Mouse (Mus musculus) CH12.LX (cell line): ENCODE measurements at regions not wholly inside any gene's neighbourhood (a gene's known extent, or its start where the extent isn't known, plus 50 kb on each side); places are given as distances from the start of the nearest gene placed in this dataset.
A peak's percentile ranks its signal among the peaks of the same experiment; 100 is the strongest.
"Not testable (repeated sequence)": the region's sequence is repeated elsewhere in the genome, so short reads cannot be mapped to it uniquely, and the experiment has no call there.

ENCODE experiments used
- DNase-seq: peaks from one replicate; pipeline ENCODE4 v3.0.0-alpha.2; 2013; ENCODE audit errors: extremely low read depth
- H3K27ac ChIP-seq: 2 replicates; pipeline ENCODE4 v1.5.1; 2012; ENCODE audit warnings: low read depth, mild to moderate bottlenecking, control low read depth, moderate library complexity; ENCODE audit not compliant: insufficient read depth
- H3K27me3 ChIP-seq: replicated peaks from 2 replicates; pipeline ENCODE3; 2012; ENCODE audit warnings: inconsistent platforms
- H3K36me3 ChIP-seq, 2 experiments: replicated peaks in 1 of 2; 2 replicates each; pipeline versions ENCODE3 to v1.6.1; 2012; ENCODE audit warnings: inconsistent platforms in 1 of 2, low read length in 1 of 2, mild to moderate bottlenecking in 1 of 2, mixed read lengths in 1 of 2, moderate library complexity in 1 of 2; ENCODE audit not compliant: control insufficient read depth in 1 of 2, insufficient read depth in 1 of 2
- H3K4me1 ChIP-seq, 2 experiments: 2 replicates each; pipeline ENCODE4 v1.6.1; 2012; ENCODE audit warnings: inconsistent platforms in 1 of 2, moderate library complexity in 1 of 2; ENCODE audit not compliant: insufficient read depth in 2 of 2, control insufficient read depth in 1 of 2
- H3K4me2 ChIP-seq: 2 replicates; pipeline ENCODE4 v1.6.1; 2012; ENCODE audit warnings: low read depth, mild to moderate bottlenecking, control low read depth; ENCODE audit not compliant: poor library complexity, insufficient read depth, severe bottlenecking
- H3K4me3 ChIP-seq, 3 experiments: fragments of 150-350 bp in 1 of 3; sonication (generic) in 1 of 3; replicated peaks in 1 of 3; 2 replicates each; pipeline versions ENCODE3 to v1.5.1; 2011 to 2012; ENCODE audit warnings: low read depth in 2 of 3, low read length in 2 of 3, mild to moderate bottlenecking in 2 of 3, moderate library complexity in 2 of 3, control low read depth in 1 of 3, improper control_type of control experiment in 1 of 3, inconsistent platforms in 1 of 3, mixed read lengths in 1 of 3; ENCODE audit not compliant: poor library complexity in 1 of 3
- H3K79me2 ChIP-seq: replicated peaks from 2 replicates; pipeline ENCODE4 v1.6.1; 2012; ENCODE audit warnings: mild to moderate bottlenecking, moderate library complexity; ENCODE audit not compliant: control insufficient read depth, poor library complexity, insufficient read depth, severe bottlenecking; ENCODE audit errors: extremely low read depth
- H3K9ac ChIP-seq: 2 replicates; pipeline ENCODE4 v1.6.1; 2012; ENCODE audit warnings: low read depth, mild to moderate bottlenecking, control low read depth, moderate library complexity; ENCODE audit not compliant: insufficient read depth
- H3K9me3 ChIP-seq: replicated peaks from 2 replicates; pipeline ENCODE3; 2012; ENCODE audit warnings: low read length, inconsistent platforms, mixed read lengths
- CTCF ChIP-seq, 2 experiments: IDR thresholded peaks in 1 of 2; conservative IDR thresholded peaks in 1 of 2; 2 replicates each; pipeline ENCODE4 v1.5.1; 2011 to 2012; ENCODE audit warnings: low read depth in 2 of 2, low read length in 2 of 2, improper control_type of control experiment in 1 of 2, inconsistent platforms in 1 of 2, mild to moderate bottlenecking in 1 of 2, moderate library complexity in 1 of 2
- dilution Hi-C: fragments of 300-500 bp; cut with MboI; formaldehyde crosslinking; loops from 2 replicates; pipeline ENCODE4 v1.14.3; 2020; ENCODE audit warnings: low sequenced_read_pairs; ENCODE audit not compliant: extremely low pct_unique_long_range_greater_than_20kb, extremely low pct_ligation_motif_present
- in situ Hi-C: fragments of 300-500 bp; cut with MboI; formaldehyde crosslinking; loops from 3 replicates; pipeline ENCODE4 v1.14.3; 2019; ENCODE audit warnings: low sequenced_read_pairs, low pct_ligation_motif_present, low pct_unique_long_range_greater_than_20kb, mixed read lengths

DNA sequence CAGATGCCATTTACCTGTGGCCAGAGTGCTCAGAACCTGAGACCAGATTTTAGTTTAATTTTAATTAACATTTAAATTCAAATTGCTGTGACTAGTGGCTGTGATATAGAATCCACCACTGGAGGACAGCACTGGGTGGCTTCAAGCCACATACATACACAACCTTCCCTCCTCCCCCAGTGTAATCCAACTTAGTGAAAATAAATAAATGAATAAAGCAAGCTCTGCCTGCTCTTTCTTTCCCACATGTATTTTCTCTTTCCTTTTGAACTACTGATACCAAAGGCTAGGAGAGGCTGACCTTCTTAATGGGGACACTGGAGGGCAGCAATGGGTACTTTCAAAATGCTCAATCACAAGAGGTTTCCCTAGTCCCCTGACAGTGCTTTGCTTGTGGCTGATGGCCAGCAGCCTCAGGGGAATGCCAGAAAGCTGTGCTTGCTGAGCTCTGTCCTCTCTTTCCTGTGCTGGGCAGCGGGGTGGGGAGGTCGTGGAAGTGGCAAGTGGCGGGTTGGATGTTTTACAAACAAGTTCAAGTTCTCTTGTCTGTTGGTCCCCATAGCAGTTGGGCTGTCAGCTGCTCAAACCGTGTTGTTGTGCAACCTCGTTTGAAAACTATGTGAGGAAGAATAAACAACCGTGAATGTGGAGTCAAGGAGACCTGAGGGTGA is 112.4 kb downstream of the Gm31371 start:
- dilution Hi-C loops, in situ Hi-C loops: not testable (repeated sequence)

DNA sequence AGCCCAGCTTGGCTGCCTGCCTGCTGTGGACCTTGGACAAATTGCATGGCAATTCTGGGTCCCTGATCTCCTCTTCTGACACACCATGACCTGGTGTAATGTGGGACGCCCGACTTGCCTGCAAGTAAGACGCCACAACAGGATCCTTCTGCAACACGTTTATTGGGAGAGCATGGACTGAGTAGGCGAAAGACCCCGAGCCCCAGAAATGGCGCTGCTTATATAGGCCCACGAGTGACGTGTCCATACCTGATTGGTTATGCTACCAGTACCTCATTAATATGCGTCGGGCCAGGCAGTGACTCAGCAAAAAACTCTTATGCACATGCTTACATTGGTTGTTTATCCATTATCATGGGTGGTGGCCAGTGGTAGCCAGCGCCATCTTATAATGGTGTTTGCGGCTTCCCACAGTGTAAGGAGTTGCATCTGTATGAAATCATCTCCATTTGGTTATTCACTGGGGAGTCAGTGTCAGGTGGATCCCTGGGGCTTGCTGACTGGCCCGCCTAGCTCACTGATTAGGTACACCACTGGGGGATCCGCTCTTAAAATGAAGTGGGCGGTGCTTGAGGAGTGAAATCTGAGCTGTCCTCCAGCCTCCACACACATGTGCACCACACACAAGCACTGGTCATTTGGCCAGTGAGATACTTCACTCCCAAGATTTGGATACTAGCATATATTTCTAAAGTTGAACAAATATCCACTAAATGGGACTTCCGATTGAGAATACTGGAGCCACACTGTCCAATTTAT is 113.1 kb downstream of the Gm31371 start:
- H3K27me3 ChIP-seq, H3K4me1 ChIP-seq, H3K9ac ChIP-seq, dilution Hi-C loops, H3K4me2 ChIP-seq, H3K79me2 ChIP-seq, H3K4me3 ChIP-seq, H3K36me3 ChIP-seq, DNase-seq, in situ Hi-C loops, H3K9me3 ChIP-seq, H3K27ac ChIP-seq: not testable (repeated sequence)

More for the DNA sequence above, 112.4 kb downstream of the Gm31371 start:
- not testable (repeated sequence) for H3K79me2 ChIP-seq, H3K9me3 ChIP-seq, DNase-seq, H3K27ac ChIP-seq, H3K4me3 ChIP-seq, H3K4me2 ChIP-seq, H3K27me3 ChIP-seq, H3K4me1 ChIP-seq, H3K36me3 ChIP-seq, H3K9ac ChIP-seq
- peak in 1 of 2 experiments; percentile 41; a peak in 2 of 4 replicates for TF ChIP-seq CTCF (conservative IDR thresholded peaks at IDR 0.05 in 1 of 2, IDR thresholded peaks at IDR 0.05 in 1 of 2; ENCODE audit: low read depth in 2 of 2, low read length in 2 of 2)

DNA sequence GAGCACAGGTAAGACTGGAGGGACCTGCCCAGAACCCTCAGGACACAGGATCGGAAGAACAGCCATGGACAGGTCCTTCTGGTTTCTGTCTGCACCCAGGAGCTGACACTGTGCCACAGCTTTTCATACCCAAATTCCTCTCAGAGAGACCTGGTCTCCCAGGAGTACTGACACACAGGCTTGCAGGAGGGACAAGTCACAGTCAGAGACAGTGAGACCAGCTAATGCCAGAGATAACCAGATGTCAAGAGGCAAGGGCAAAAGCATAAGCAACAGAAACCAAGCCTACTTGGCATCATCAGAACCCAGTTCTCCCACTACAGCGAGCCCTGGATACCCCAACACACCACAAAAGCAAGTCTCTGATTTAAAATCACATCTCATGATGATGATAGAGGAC is 122.3 kb downstream of the Gm31371 start:
- H3K79me2 ChIP-seq, H3K4me3 ChIP-seq, DNase-seq, H3K27ac ChIP-seq, in situ Hi-C loops, H3K9ac ChIP-seq, H3K27me3 ChIP-seq, H3K4me1 ChIP-seq, H3K4me2 ChIP-seq, H3K36me3 ChIP-seq, H3K9me3 ChIP-seq, dilution Hi-C loops: not testable (repeated sequence)

DNA sequence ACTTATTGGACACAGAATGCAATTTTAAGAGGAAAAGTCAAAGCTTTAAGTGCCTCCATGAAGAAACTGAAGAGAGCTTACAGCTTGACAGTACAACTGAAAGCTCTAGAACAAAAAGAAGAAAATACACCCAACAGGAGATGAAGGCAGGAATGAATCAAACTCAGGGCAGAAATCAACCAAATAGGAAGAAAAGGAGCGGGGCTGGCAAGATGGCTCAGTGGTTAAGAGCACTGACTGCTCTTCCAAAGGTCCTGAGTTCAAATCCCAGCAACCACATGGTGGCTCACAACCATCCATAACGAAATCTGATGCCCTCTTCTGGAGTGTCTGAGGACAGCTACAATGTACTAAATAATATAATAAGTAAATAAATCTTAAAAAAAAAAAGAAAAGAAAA is 124.8 kb downstream of the Gm31371 start:
- H3K27me3 ChIP-seq, H3K4me1 ChIP-seq, in situ Hi-C loops, H3K9me3 ChIP-seq, DNase-seq, H3K9ac ChIP-seq, dilution Hi-C loops, H3K27ac ChIP-seq, H3K36me3 ChIP-seq, H3K4me3 ChIP-seq, H3K79me2 ChIP-seq, H3K4me2 ChIP-seq: not testable (repeated sequence)

DNA sequence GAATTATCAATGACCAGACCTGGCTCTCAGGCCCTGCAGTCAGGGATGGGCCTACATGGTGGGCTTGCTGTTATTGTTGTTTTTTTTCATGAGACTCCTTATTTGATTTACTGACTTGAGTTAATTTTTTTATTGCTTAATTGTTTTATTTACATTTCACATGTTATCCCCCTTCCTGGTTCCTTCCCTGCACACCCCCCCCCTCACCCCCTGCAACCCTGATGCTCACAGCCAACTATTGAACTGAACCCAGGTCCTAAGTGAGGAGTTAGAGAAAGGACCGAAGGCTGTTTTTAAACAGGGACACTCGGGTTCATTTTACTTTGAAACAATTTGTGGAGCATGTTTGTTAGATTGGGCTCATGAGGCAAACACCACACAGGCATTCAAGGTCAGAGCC is 126.9 kb downstream of the Gm31371 start:
- dilution Hi-C loops, H3K4me2 ChIP-seq, H3K9ac ChIP-seq, DNase-seq, H3K4me3 ChIP-seq, in situ Hi-C loops, H3K36me3 ChIP-seq, H3K4me1 ChIP-seq, H3K27me3 ChIP-seq, H3K27ac ChIP-seq, H3K79me2 ChIP-seq, H3K9me3 ChIP-seq: not testable (repeated sequence)

DNA sequence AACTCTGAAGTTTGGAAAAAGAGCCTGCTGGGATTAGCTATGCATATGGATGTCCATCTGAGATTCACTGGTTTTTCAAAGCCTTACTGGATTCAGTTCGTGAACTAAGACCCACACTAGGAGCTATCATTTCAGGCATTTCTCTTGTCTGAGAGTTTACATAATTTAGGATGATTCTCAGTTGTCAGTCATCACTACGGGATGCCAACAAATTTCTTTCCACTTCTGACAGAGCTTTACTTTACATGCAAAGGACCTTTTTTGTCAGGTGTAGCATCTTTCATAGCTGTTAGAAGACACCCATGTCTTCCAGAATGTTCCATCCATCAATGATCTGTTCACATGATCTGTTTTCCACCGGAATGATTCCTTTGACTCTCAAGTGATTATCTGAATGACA is 154.4 kb downstream of the Gm31371 start:
- in situ Hi-C loops, dilution Hi-C loops: not testable (repeated sequence)

More for the DNA sequence above, 154.4 kb downstream of the Gm31371 start:
- DNase-seq, H3K9ac ChIP-seq, H3K4me2 ChIP-seq, H3K9me3 ChIP-seq, H3K4me3 ChIP-seq, H3K4me1 ChIP-seq, H3K27ac ChIP-seq, H3K79me2 ChIP-seq, H3K36me3 ChIP-seq, H3K27me3 ChIP-seq: not testable (repeated sequence)
